Mouse (Mus musculus): ENCODE data around the gene Chrng.

Gene Chrng

GRCm38 (mm10) chr1:87198119-87199065 lies 6.1 kb upstream of the Chrng start:
- DNase-seq (ENCODE audit: low read depth in 1 of 2, low spot score in 2 of 2): no peak

- no peak for DNase-seq (ENCODE audit: low read depth in 1 of 2, low spot score in 2 of 2)
Measured at GRCm38 (mm10) chr1:87200811-87201210, 3.6 kb upstream of the Chrng start.

- no peak for DNase-seq (ENCODE audit: low read depth in 1 of 2, low spot score in 2 of 2)
Measured at GRCm38 (mm10) chr1:87201848-87202247, 2.6 kb upstream of the Chrng start.

- DNase-seq (ENCODE audit: low read depth in 1 of 2, low spot score in 2 of 2): no peak
Measured at GRCm38 (mm10) chr1:87203779-87204178, 678 bp upstream of the Chrng start.

GRCm38 (mm10) chr1:87205038-87205437 lies 581 bp downstream of the Chrng start:
- DNase-seq (ENCODE audit: low read depth in 1 of 2, low spot score in 2 of 2): no peak

GRCm38 (mm10) chr1:87205502-87205901 lies 1.0 kb downstream of the Chrng start:
- DNase-seq (ENCODE audit: low read depth in 1 of 2, low spot score in 2 of 2): no peak

GRCm38 (mm10) chr1:87206339-87206738 lies 1.9 kb downstream of the Chrng start:
- no peak for DNase-seq (ENCODE audit: low read depth in 1 of 2, low spot score in 2 of 2)

- DNase-seq (ENCODE audit: low read depth in 1 of 2, low spot score in 2 of 2): no peak
Measured at GRCm38 (mm10) chr1:87211431-87211830, 7.0 kb downstream of the Chrng start.

GRCm38 (mm10) chr1:87213735-87214704 lies 9.6 kb downstream of the Chrng start, which contains the start of gene Eif4e2:
TSS of gene Eif4e2 (plus strand) at chr1:87213914.
- peak; percentile 84 to 89 for DNase-seq (ENCODE audit: low read depth in 1 of 2, low spot score in 2 of 2)

- no peak for DNase-seq (ENCODE audit: low read depth in 1 of 2, low spot score in 2 of 2)
Measured at GRCm38 (mm10) chr1:87214748-87215147, 10.3 kb downstream of the Chrng start.

GRCm38 (mm10) chr1:87217938-87218337 lies 13.5 kb downstream of the Chrng start:
- no peak for DNase-seq (ENCODE audit: low read depth in 1 of 2, low spot score in 2 of 2)

- no peak for DNase-seq (ENCODE audit: low read depth in 1 of 2, low spot score in 2 of 2)
Measured at GRCm38 (mm10) chr1:87225739-87226138, 21.3 kb downstream of the Chrng start.

- DNase-seq (ENCODE audit: low read depth in 1 of 2, low spot score in 2 of 2): no peak
Measured at GRCm38 (mm10) chr1:87226409-87227159, 22.1 kb downstream of the Chrng start.

- no peak for DNase-seq (ENCODE audit: low read depth in 1 of 2, low spot score in 2 of 2)
Measured at GRCm38 (mm10) chr1:87227160-87227550, 22.7 kb downstream of the Chrng start.

- no peak for DNase-seq (ENCODE audit: low read depth in 1 of 2, low spot score in 2 of 2)
Measured at GRCm38 (mm10) chr1:87230606-87231005, 26.1 kb downstream of the Chrng start.

- DNase-seq (ENCODE audit: low read depth in 1 of 2, low spot score in 2 of 2): no peak
Measured at GRCm38 (mm10) chr1:87232197-87232596, 27.7 kb downstream of the Chrng start.

GRCm38 (mm10) chr1:87239056-87239455 lies 34.6 kb downstream of the Chrng start:
- no peak for DNase-seq (ENCODE audit: low read depth in 1 of 2, low spot score in 2 of 2)

- no peak for DNase-seq (ENCODE audit: low read depth in 1 of 2, low spot score in 2 of 2)
Measured at GRCm38 (mm10) chr1:87243021-87243420, 38.6 kb downstream of the Chrng start.

- no peak for DNase-seq (ENCODE audit: low read depth in 1 of 2, low spot score in 2 of 2)
Measured at GRCm38 (mm10) chr1:87245430-87245829, 41.0 kb downstream of the Chrng start.

- DNase-seq (ENCODE audit: low read depth in 1 of 2, low spot score in 2 of 2): peak in 1 of 2 experiments; percentile 56
Measured at GRCm38 (mm10) chr1:87245929-87246815, 41.7 kb downstream of the Chrng start.

Measured in monocyte, adult 2 months (primary cell).